Mouse (Mus musculus) adrenal gland, adult 2 months (tissue): ENCODE results near the gene Gm42878. TPM values are rescaled to one million over a fixed set of nuclear protein-coding genes. Genes with fewer than 3 reads are reported as not detected.
"Not testable (repeated sequence)": the region's sequence is repeated elsewhere in the genome, so short reads cannot be mapped to it uniquely, and the experiment has no call there.

Experiments used
- DNase-seq: peaks from one replicate; pipeline ENCODE4 v3.0.0; 2021
- polyA plus RNA-seq: library from polyadenylated mRNA; depleted of rRNA; stranded (reverse); fragments of >200 nt; gene quantifications from 2 replicates; pipeline ENCODE4 v1.2.3, GENCODE M21; 2012
- total RNA-seq, 2 experiments: library from RNA; stranded (reverse); gene quantifications; 2 replicates each; pipeline ENCODE4 v1.2.3; 2021

Gm42878 gene
- total and polyA plus RNA-seq, 3 experiments, result not detected

DNA sequence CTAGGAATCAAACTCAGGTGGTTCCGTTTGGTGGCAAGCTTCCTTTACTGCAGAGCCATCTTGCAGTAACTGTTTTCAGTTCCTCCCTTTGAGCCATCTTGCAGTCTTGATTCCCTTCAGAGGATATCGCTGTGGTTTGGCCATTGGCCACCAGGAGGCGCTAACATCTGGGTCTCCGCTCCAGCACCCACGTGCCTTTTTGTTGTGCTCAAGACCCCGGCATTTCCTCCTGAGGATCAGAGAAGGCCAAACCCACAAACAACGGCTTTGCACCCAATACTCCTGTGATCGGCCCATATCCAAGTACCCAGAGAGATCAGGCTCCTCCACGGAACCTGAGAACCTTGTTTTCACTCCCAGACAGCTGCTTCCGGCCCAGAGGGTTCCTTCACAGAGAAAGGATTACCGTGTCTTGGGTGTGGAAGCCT, 19.2 kb upstream of the Gm42878 start:
- peak; percentile 88 for DNase-seq

DNA sequence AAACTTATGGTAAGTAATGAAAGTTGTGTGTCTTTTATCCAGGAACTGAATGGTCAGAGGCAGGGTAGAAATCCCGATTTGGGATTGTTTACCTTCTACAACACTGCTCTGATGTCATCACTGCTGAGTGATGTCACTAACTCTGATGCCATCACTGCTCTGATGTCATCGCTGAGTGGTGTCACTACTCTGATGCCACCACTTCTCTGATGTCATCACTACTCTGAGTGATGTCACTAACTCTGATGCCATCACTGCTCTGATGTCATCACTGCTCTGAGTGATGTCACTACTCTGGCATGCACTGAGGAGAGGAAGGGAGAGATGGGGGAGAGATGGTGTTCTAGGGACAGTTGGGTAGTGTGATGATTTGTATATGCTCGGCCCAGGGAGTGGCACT, 17.2 kb upstream of the Gm42878 start:
- DNase-seq, result no peak

DNA sequence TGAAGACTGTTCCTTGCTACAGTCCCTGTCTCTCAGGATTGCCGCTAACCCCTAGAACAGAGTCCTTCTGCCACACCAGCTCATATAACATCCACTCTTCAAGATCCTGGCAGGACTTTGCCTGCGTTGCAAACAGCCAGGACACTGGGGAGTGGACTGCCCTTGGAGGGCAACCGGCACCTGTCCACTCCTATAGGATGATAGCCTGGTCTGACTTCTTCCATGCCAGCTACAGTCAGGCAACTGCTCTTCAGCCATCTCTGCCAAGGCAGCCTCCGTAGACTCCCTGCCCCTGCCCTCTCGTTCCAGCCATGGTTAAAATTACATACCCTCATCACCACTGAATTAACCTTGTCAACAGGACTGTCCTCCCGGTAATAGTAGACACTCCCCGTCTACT, 3.9 kb upstream of the Gm42878 start:
- DNase-seq, result no peak

DNA sequence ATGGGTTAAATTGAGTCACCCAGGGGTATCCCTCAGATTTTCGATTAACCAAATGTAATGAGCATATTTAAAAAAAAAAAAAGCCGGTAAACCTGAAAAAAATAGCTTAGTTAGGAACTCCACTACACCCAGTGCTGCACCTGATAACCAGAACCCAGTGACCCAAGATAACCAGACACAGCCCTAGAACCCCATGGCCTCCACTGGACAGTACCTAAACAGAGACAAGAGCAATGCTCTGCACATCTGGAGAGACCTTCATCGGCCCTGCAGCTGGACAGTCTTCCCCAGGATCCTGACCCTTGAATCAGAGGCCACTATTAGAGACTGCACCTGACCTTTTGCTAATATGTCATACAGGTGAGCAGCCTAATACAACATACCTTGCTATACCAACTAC, 1.8 kb upstream of the Gm42878 start:
- DNase-seq, result no peak

DNA sequence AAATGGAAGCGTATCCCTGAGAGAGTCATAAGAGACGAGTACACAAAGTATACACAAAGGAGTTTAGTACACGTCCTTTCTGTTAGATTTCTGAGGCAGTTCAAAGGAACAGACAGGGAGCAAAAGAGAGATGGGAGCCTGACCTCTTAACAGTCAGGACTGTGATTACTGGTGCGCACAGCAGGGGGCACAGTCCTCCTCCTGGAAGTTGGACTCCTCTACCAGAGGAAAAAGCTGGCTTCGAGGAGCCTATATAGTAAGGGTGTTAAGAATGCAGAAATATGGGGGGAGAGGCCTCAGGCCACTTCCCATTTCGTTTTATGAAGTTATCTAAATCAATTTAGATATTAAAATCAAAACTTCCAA, 1.2 kb upstream of the Gm42878 start:
- peak; percentile 49 for DNase-seq

DNA sequence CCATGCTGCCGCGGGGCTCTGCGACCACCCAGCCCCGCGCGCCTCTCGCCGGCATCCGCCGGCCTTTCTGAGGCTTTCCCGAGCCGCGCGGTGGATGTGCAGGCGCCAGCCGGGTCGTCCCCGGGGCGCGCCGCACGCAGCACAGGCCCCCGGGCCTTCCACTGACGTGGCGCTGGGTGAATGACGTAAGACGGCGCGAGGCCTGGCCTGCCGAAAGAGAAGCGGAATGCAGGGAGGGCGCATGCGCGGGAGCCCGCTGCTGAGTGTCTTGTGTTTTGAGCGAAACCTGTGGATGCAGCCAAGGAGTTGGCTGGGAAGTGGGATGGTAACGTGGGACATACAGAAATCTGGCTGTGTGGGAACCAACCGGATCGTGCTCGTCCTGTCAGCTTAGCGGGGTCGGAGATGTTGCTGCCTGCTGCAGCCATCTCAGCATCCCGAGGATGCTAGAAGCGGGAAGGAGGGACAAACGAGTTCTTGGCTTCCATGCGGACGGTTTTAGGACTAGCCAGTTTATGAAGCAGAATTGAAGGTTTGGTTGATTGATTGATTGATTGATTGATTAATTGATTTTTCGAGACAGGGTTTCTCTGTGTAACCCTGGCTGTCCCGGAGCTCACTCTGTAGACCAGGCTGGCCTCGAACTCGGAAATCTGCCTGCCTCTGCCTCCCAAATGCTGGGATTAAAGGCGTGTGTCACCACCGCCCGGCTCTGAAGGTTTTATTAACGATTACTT, 679 bp upstream of the Gm42878 start, which contains the start of gene Mapkapk5:
TSS of gene Mapkapk5 (minus strand) at position 113 of the 737 bp plus-strand sequence.
- DNase-seq, result peak; percentile 97

DNA sequence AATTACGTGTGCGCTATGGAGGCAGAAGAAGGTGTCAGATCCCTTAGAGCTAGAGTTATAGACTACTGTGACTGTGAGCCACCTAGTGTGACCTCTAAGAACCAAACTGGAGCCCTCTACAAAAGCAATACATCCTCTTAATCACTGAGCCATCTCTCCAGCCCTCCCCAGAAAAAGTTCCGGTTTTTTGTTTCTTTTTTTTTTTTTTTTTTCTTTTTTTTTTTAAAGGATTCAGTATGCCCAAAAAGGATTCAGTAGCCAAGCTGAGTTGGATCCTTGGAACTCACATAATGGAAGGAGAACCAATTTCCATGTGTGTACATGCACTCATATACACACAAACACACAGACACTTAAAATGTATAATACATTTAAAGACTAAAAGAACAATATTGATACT, 1.9 kb downstream of the Gm42878 start:
- no peak for DNase-seq

DNA sequence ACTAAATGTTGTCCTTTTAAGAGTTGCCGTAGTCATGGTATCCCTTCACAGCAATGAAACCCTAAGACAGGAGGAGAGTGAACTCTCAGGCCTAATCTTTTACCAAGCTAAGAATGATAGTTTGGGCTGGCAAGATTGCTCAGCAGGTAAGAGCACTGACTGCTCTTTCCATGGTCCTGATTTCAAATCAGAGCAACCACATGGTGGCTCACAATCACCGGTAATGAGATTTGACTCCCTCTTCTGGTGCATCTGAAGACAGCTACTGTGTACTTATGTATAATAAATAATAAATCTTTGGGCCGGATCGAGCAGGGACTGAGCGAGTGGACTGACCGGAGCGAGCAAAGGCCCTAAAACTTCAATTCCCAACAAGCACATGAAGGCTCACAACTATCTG, 4.0 kb downstream of the Gm42878 start:
- DNase-seq, result no peak

DNA sequence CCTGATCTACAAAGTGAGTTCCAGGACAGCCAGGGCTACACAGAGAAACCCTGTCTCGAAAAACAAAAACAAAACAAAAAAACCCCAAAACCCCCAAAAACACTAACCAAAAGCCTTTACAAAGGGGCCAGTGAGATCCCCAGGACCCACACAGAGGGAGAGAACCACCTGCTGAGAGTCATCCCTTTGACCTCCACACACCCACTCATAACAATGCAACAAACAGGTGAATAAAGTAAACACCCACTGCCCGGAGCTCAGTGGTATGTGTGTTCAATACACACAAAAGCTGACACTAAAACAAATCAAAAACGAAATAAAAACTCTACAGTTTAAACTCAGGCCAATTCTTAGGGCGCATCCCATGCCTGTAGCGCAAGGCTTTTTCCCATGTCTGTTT, 5.2 kb downstream of the Gm42878 start:
- DNase-seq, result no peak

DNA sequence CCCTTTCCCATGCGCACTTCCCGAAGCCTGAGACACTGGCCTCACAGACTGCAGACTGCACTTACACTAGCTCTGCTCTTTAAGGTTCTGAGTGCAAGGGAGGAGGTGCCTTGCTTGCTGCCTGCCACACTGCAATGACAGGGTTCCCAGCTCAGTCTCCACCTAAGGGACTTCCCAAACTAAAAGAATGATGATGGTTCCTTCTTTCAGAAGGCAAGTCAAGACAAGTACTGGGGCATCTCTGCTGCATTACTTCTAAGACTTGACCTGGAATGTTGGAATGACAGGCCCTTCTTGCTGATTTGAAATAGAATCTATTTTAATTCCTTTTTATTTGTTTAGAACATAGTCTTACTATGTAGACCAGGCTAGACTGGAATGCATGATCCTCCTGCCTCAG, 7.7 kb downstream of the Gm42878 start:
- no peak for DNase-seq

DNA sequence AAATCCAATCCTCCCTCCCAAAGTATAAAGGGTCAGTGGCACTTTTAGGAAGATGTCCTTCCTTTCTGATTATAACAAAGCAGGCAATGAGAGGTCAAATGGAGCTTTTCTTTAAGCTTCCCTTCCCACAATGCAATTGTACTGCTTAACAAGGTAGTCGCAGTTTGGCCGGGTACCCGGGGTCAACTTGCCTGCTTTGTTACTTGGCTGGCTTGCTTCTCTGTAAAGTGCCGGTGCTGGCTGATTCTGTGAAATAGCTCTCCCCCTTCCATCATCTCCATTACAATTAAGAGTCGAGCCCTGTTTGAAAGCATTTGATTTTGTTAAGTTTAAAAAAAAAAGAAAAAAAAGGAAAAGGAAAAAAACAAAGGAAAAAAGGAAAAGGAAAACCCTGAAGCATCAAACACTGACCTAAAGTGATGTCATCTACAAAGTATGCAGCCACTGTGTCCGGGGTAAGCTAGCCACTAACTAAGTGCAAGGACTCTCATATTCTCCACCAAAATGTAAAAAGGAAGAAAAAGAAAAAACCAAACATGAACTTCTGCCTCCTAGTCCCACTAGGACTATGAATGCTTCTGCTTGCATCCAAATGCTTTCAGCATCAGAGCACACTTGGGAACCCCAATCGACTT, 8.2 kb downstream of the Gm42878 start:
- DNase-seq, result no peak

DNA sequence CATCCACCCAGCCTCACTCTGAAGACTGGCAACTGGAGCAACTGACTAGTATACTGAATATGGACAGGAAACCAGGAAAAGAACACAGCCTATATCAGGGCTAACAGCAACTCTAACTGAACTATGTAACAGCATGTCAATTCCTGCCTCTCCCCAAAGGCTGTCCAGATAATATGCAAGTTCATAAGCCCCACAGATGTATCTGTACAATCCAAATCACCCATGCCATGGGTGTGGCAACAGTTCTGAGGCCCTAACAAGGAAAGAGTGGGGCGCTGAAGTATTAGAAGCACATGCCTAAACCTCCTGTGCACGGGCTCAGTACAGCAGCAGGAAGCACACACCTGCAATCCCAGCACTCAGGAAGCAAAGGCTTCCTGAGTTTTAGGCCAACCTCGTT, 10.2 kb downstream of the Gm42878 start:
- no peak for DNase-seq

DNA sequence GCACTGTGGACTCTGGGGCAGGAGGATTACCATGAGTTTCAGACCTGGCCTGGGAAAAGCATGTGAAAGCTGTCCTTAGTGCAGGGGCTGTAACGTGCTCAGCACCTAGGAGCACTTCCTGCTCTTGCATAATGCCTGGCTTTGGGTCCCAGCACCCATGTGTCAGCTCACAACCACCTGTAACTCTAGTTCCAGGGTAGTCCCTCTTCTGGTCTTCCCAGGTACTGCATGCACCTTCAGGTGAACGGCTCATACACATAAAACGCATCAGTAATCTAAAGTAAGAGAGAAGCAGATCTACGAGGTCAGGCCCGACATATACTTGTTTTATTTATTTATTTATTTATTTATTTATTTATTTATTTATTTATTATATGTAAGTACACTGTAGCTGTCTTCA, 10.8 kb downstream of the Gm42878 start:
- DNase-seq, result no peak

DNA sequence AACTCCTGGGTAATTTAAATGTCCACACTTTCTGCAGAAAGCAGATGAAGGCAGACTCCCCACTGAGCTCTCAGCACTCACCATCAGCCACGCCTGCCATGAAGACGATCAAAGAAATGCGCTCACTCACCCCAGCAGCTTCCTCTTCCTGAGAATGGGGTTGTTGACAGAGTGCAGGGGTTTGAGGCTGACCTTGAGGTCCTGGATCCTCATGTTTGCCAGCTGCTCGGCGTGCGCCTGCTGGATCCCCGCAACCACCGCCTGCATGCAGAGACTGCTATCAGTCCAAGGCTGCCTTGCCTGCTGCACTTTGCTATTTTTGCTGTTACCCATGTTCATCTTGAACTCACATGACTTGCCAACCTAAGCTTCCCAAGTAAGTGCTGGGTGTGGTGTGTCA, 18.3 kb downstream of the Gm42878 start:
- DNase-seq, result peak; percentile 67

DNA sequence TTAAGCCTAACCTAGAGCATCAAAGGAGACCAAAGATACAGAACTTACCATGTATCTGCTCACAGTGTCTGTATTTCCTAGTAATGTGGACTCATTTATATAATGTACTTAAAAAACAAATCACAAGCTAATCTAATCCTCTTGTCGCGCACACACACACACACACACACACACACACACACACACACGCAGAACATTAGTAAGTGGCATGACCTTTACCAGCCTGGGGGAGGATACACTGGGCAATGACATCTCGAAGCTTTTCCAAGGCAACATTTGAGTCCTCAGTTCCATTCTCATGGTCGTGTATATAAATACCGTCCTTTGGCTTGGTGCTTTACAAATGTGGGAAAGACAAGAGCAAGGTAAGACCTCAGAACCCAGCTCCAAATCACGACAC, 18.8 kb downstream of the Gm42878 start:
- peak; percentile 66 for DNase-seq

DNA sequence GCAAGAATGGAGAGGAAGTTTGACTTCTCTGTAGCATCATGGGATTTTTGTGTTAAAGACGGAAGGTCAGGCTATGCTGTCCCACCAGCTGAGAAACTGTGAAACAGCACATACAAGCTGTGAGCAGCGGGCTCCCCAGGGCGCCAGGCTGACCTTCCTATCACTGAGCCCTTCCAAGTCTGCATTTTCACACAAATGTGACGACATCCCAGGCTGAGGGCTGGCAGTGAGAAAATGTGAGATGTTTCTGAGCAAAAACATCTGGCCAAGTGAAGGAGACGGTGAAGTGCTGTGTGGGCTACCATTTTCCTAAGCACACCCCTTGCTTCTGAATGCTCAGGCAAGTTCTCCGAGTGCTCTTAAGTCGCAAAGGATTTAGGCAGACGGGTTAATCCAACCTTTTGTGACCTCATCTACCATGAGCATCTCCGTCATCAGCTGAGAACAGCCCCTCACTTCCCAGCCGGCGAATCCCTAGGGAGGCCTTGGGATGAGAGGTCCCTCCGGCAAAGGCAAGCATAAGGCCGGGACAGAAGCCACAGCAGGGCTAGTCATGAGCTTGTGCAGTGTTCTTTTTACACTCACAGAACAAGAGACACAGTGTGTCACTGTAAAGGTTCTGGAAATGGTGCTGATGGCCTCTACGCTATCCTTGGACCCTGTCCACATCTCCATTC, 19.4 kb downstream of the Gm42878 start:
- DNase-seq, result peak; percentile 52

DNA sequence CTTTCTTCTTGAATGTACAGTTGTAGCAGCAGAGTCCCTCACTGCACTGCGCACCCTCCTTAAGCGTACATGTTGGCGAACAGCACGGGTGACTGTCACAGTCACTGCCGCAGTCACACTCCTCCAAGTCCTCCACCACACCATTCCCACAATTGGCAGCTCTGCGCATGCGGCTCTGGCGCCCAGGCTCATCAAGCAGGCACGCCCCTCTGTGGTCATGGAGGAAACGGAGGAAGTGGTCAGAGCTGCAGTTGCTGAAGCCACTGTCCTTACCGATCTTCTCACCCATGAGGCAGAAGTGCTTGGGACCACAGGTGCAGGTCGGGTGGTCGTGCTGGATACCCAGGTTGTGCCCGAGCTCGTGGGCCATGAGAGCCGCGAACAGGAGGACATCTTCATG, 25.5 kb downstream of the Gm42878 start:
- DNase-seq, result not testable (repeated sequence)

DNA sequence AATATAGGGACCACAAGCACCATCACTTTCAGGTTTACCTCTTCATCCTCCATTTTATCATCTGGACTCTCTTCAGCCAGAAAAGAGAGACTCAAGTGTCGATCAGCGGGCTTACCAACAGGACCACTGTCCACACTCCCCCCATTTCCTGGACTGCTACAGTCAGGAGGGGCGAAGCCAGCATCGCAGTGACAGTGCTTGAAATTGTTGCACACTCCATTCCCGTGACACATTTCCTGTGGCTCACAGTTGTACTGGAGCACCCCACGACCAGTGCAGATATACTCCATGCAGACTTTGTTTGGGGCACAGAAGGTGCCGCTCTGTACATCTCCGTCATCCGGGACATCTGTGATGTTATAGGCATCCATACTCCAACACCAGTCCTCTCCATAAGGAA, 26.3 kb downstream of the Gm42878 start:
- no peak for DNase-seq

DNA sequence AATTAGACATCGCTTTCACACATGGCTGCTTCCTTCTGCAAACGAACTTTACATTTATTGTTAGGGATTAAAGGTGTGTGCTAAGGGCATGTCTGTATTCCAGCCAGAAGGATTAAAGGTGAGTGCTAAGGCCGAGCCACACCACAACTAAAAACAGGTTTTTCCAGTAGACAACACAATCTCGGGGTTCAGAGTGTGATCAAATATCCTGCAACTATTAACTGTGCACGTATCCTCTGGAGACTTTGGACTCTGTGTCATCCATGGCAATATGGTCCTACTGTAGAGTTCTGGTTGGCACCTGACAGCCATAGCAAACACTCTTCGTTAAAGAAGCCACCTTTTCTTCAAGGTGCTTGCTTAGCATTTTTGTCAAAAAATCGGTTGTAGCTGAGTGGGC, 35.3 kb downstream of the Gm42878 start:
- no peak for DNase-seq

DNA sequence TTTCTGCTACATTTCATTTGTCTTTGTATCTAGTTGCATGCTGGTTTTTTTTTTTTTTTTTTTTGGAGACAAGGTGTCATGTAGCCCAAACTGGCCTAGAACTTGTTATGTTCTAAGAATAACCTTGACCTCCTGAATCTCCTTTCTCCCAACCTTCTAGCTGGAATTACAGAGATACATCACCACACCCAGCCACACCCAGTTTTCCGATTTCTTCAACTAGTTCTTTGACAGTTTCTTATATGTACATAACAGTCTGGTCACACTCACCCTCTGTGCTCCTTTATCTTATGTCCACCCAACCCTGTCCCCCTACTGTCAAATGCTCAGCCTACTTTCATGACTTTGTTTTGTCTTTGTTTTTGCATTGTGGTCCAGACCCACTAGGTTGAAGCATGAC, 38.4 kb downstream of the Gm42878 start:
- DNase-seq, result no peak

DNA sequence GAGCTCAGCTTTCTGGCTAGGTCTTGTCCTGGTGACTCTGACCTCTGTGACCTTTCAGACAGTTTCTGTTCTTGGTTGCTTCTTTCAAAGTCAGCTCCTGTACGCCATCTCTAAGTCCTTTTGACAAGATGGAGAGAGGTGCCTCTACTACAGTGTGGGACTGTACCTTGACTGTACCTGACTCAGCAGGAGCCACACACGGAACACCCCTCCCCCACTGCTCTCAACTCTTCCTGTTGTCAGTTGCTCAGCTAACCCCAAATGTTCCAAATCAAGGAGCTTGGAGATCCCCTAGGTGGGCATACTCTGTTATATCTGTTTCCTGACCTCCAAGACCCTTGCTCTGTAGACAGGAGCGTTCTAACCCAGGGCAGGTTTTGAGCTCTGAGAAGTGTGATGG, 42.1 kb downstream of the Gm42878 start, which contains the start of gene Adam1b:
TSS of gene Adam1b (minus strand) at position 205 of the 400 bp plus-strand sequence.
- DNase-seq, result no peak

DNA sequence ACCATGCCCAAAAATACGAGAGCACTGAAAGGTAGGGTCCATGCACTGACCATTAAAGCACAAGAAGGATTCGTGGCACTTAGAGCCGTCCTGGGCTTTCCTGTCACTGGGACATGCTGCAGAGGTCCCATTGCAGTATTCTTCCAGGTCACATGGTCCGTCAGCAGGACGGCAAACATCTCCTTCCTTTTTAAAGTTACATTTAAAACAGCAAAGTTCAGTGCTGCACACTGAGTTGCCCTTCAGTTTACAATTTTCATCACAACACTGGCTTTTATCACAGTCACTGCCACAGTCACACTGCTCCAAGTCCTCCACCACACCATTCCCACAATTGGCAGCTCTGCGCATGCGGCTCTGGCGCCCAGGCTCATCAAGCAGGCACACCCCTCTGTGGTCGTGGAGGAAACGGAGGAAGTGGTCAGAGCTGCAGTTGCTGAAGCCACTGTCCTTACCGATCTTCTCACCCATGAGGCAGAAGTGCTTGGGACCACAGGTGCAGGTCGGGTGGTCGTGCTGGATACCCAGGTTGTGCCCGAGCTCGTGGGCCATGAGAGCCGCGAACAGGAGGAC, 43.8 kb downstream of the Gm42878 start:
- DNase-seq, result not testable (repeated sequence)

DNA sequence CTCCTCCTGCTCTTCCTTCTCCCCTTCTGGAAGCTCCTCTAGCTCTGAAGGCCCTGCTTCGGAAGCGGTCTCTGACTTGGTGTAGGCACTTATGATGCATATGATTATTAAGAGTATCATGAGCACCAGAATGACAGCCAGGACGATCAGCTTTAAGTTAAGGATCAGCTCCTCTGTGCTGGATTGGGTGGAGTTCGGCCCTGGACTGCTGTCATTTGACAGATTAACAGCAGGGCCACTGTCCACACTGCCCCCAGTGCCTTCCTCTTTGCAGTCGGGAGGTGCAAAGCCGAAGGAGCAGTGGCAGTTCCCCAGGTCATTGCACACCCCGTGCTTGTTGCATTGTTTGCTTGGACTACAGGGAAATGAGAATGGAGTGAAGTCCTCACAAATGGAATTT, 44.6 kb downstream of the Gm42878 start:
- no peak for DNase-seq
